Mouse (Mus musculus) MEL (cell line): ENCODE results near the gene Ttc39d. TPM values are rescaled to one million over a fixed set of nuclear protein-coding genes. Genes with fewer than 3 reads are reported as not detected.

ENCODE experiments used
- DNase-seq: peaks from one replicate; pipeline ENCODE4 v3.0.0; 2011; ENCODE audit warnings: low read depth, low spot score
- H3K27ac ChIP-seq: 2 replicates; pipeline ENCODE4 v1.5.1; 2012; ENCODE audit warnings: low read depth, mild to moderate bottlenecking, control low read depth, low read length, moderate library complexity; ENCODE audit not compliant: control insufficient read depth
- H3K27me3 ChIP-seq, 2 experiments: fragments of 150-350 bp in 1 of 2; sonication (generic) in 1 of 2; 2 replicates each; pipeline ENCODE4 v1.6.1; 2012; ENCODE audit warnings: low read length in 2 of 2, mild to moderate bottlenecking in 2 of 2, improper control_type of control experiment in 1 of 2, moderate library complexity in 1 of 2; ENCODE audit not compliant: insufficient read depth in 2 of 2, control insufficient read depth in 1 of 2
- H3K36me3 ChIP-seq, 2 experiments: 2 replicates each; pipeline ENCODE4 v1.6.1; 2012 to 2014; ENCODE audit warnings: low read length in 2 of 2, improper control_type of control experiment in 1 of 2, inconsistent platforms in 1 of 2, mild to moderate bottlenecking in 1 of 2; ENCODE audit not compliant: insufficient read depth in 2 of 2, control insufficient read depth in 1 of 2
- H3K4me1 ChIP-seq, 2 experiments: fragments of 150-350 bp in 1 of 2; sonication (generic) in 1 of 2; 2 replicates each; pipeline ENCODE4 v1.6.1; 2012; ENCODE audit warnings: low read length in 2 of 2, improper control_type of control experiment in 1 of 2, mild to moderate bottlenecking in 1 of 2; ENCODE audit not compliant: insufficient read depth in 2 of 2, control insufficient read depth in 1 of 2
- H3K4me3 ChIP-seq, 2 experiments: fragments of 150-350 bp in 1 of 2; sonication (generic) in 1 of 2; 2 replicates each; pipeline ENCODE4 v1.5.1; 2012; ENCODE audit warnings: low read depth in 2 of 2, low read length in 2 of 2, mild to moderate bottlenecking in 2 of 2, moderate library complexity in 2 of 2, control low read depth in 1 of 2, improper control_type of control experiment in 1 of 2; ENCODE audit not compliant: control insufficient read depth in 1 of 2, insufficient read depth in 1 of 2
- H3K79me2 ChIP-seq: 2 replicates; pipeline ENCODE4 v1.6.1; 2012; ENCODE audit warnings: mild to moderate bottlenecking, low read length, moderate library complexity; ENCODE audit not compliant: control insufficient read depth, poor library complexity, insufficient read depth
- H3K9ac ChIP-seq: 2 replicates; pipeline ENCODE4 v1.6.1; 2012; ENCODE audit warnings: low read depth, mild to moderate bottlenecking, control low read depth, low read length, moderate library complexity; ENCODE audit not compliant: control insufficient read depth, poor library complexity, severe bottlenecking
- H3K9me3 ChIP-seq: fragments of 150-350 bp; sonication (generic); replicated peaks from 2 replicates; pipeline ENCODE4 v1.6.1; 2012; ENCODE audit warnings: mild to moderate bottlenecking, low read length, improper control_type of control experiment, moderate library complexity; ENCODE audit not compliant: insufficient read depth
- CHD2 ChIP-seq: IDR thresholded peaks from 2 replicates; pipeline ENCODE4 v1.6.1; 2011; ENCODE audit warnings: low read length, improper control_type of control experiment
- ELF1 ChIP-seq: IDR thresholded peaks from 2 replicates; pipeline ENCODE4 v1.6.1; 2014; ENCODE audit warnings: low read depth, mild to moderate bottlenecking, inconsistent platforms, low read length, improper control_type of control experiment, moderate library complexity
- EP300 ChIP-seq, 2 experiments: IDR thresholded peaks; 2 replicates each; pipeline ENCODE4 v1.6.1; 2011; ENCODE audit warnings: improper control_type of control experiment in 2 of 2, low read length in 2 of 2, low read depth in 1 of 2, mild to moderate bottlenecking in 1 of 2
- GABPA ChIP-seq: IDR thresholded peaks from 2 replicates; pipeline ENCODE4 v1.6.1; 2012; ENCODE audit warnings: low read depth, mild to moderate bottlenecking, inconsistent platforms, low read length, improper control_type of control experiment, moderate library complexity
- JUND ChIP-seq: IDR thresholded peaks from 2 replicates; pipeline ENCODE4 v1.6.1; 2011; ENCODE audit warnings: low read depth, mild to moderate bottlenecking, improper control_type of control experiment, low read length
- MAFK ChIP-seq: IDR thresholded peaks from 2 replicates; pipeline ENCODE4 v1.6.1; 2011; ENCODE audit warnings: low read depth, mild to moderate bottlenecking, low read length, improper control_type of control experiment, borderline replicate concordance
- MAZ ChIP-seq: IDR thresholded peaks from 2 replicates; pipeline ENCODE4 v1.6.1; 2012; ENCODE audit warnings: low read depth, mild to moderate bottlenecking, inconsistent platforms, low read length, improper control_type of control experiment
- NELFE ChIP-seq: IDR thresholded peaks from 2 replicates; pipeline ENCODE4 v1.6.1; 2011; ENCODE audit warnings: low read depth, low read length, improper control_type of control experiment
- NRF1 ChIP-seq: IDR thresholded peaks from 2 replicates; pipeline ENCODE4 v1.6.1; 2014; ENCODE audit warnings: low read depth, mild to moderate bottlenecking, inconsistent platforms, low read length, improper control_type of control experiment, moderate library complexity; ENCODE audit not compliant: poor library complexity, insufficient read depth, severe bottlenecking
- POLR2A ChIP-seq, 2 experiments: IDR thresholded peaks; 2 replicates each; pipeline ENCODE4 v1.6.1; 2011 to 2012; ENCODE audit warnings: low read length in 2 of 2, mild to moderate bottlenecking in 2 of 2, control low read depth in 1 of 2, improper control_type of control experiment in 1 of 2, low read depth in 1 of 2, moderate library complexity in 1 of 2; ENCODE audit not compliant: control insufficient read depth in 1 of 2, insufficient read depth in 1 of 2, poor library complexity in 1 of 2
- POLR2AphosphoS2 ChIP-seq: IDR thresholded peaks from 2 replicates; pipeline ENCODE4 v1.6.1; 2011; ENCODE audit warnings: low read length, improper control_type of control experiment
- RAD21 ChIP-seq: IDR thresholded peaks from 2 replicates; pipeline ENCODE4 v1.6.1; 2011; ENCODE audit warnings: mild to moderate bottlenecking, low read depth, low read length, improper control_type of control experiment
- RCOR1 ChIP-seq: IDR thresholded peaks from 2 replicates; pipeline ENCODE4 v1.6.1; 2012; ENCODE audit warnings: low read depth, mild to moderate bottlenecking, inconsistent platforms, low read length, improper control_type of control experiment
- SIN3A ChIP-seq: IDR thresholded peaks from 2 replicates; pipeline ENCODE4 v1.6.1; 2012; ENCODE audit warnings: low read length, improper control_type of control experiment, inconsistent platforms
- SMC3 ChIP-seq: IDR thresholded peaks from 2 replicates; pipeline ENCODE4 v1.6.1; 2011; ENCODE audit warnings: low read depth, low read length, improper control_type of control experiment
- TAL1 ChIP-seq: IDR thresholded peaks from 2 replicates; pipeline ENCODE4 v1.6.1; 2012; ENCODE audit warnings: mild to moderate bottlenecking, inconsistent platforms, low read length, moderate library complexity, mixed read lengths
- TCF12 ChIP-seq: IDR thresholded peaks from 2 replicates; pipeline ENCODE4 v1.6.1; 2014; ENCODE audit warnings: low read depth, mild to moderate bottlenecking, inconsistent platforms, low read length, improper control_type of control experiment, moderate library complexity
- USF1 ChIP-seq: IDR thresholded peaks from 2 replicates; pipeline ENCODE4 v1.6.1; 2014; ENCODE audit warnings: low read depth, mild to moderate bottlenecking, inconsistent platforms, low read length, improper control_type of control experiment, moderate library complexity
- ZKSCAN1 ChIP-seq: IDR thresholded peaks from 2 replicates; pipeline ENCODE4 v1.6.1; 2012; ENCODE audit warnings: low read depth, mild to moderate bottlenecking, inconsistent platforms, low read length, improper control_type of control experiment, moderate library complexity
- ZMIZ1 ChIP-seq: IDR thresholded peaks from 2 replicates; pipeline ENCODE4 v1.6.1; 2012; ENCODE audit warnings: low read depth, mild to moderate bottlenecking, inconsistent platforms, low read length, improper control_type of control experiment, moderate library complexity
- polyA plus RNA-seq, 2 experiments: library from polyadenylated mRNA; stranded (reverse) in 1 of 2; unstranded in 1 of 2; fragments of >175 nt in 1 of 2; fragments of >200 nt in 1 of 2; gene quantifications; 2 replicates each; pipeline versions ENCODE4 v1.2.1 to v1.2.4; 2012; ENCODE audit warnings: low replicate concordance in 2 of 2, low read depth in 1 of 2; ENCODE audit not compliant: insufficient read length in 2 of 2, insufficient read depth in 1 of 2, missing spikeins in 1 of 2
- total RNA-seq: library from RNA; depleted of rRNA; stranded (reverse); fragments of 300-350 nt; gene quantifications from 2 replicates; pipeline ENCODE4 v1.2.3, GENCODE M21; 2012

The Ttc39d gene
- total and polyA plus RNA-seq, 3 experiments, result not detected

- Histone ChIP-seq H3K27ac (no peak overlapping the region), H3K79me2 (no peaks in the 10 kb centered on the region), H3K4me3 (no peak overlapping the region), H3K9ac (no peak overlapping the region), H3K27me3 (no peaks in the 10 kb centered on the region; a peak in 2 of 4 replicates), H3K4me1 (no peaks in the 10 kb centered on the region), H3K9me3 (no peaks in the 10 kb centered on the region), H3K36me3 (no peaks in the 10 kb centered on the region)
- no peak for DNase-seq
- TF ChIP-seq MAZ, result no peak
- TF ChIP-seq MAFK, result no peak
- no peak for TF ChIP-seq ZMIZ1
- no peak for TF ChIP-seq USF1
- no peak for TF ChIP-seq NELFE
- TF ChIP-seq ZKSCAN1, result no peak
- no peak for TF ChIP-seq POLR2AphosphoS2
- TF ChIP-seq RAD21, result no peak
- TF ChIP-seq CHD2, result no peak
- TF ChIP-seq POLR2A (IDR thresholded peaks at IDR 0.05; ENCODE audit: control insufficient read depth in 1 of 2, insufficient read depth in 1 of 2, low read depth in 1 of 2, low read length in 2 of 2, poor library complexity in 1 of 2), result no peak
Measured at GRCm38 (mm10) chr17:80174146-80174545, 33.1 kb upstream of the Ttc39d start.

GRCm38 (mm10) chr17:80174699-80175385 lies 32.4 kb upstream of the Ttc39d start:
- Histone ChIP-seq H3K36me3 (no peaks in the 10 kb centered on the region), H3K27me3 (no peaks in the 10 kb centered on the region; a peak in 2 of 4 replicates), H3K9me3 (no peaks in the 10 kb centered on the region), H3K4me1 (no peaks in the 10 kb centered on the region), H3K9ac (no peak overlapping the region), H3K4me3 (no peak overlapping the region), H3K27ac (no peak overlapping the region), H3K79me2 (no peaks in the 10 kb centered on the region)
- no peak for TF ChIP-seq TCF12
- no peak for TF ChIP-seq RAD21
- no peak for TF ChIP-seq NRF1
- no peak for TF ChIP-seq RCOR1
- no peak for TF ChIP-seq GABPA
- TF ChIP-seq JUND, result no peak
- no peak for TF ChIP-seq CHD2
- TF ChIP-seq SMC3, result no peak
- no peak for TF ChIP-seq POLR2AphosphoS2
- no peak for TF ChIP-seq SIN3A
- TF ChIP-seq ELF1, result no peak
- TF ChIP-seq TAL1, result no peak
- TF ChIP-seq EP300 (IDR thresholded peaks at IDR 0.05; ENCODE audit: low read depth in 1 of 2, low read length in 2 of 2), result no peak
- DNase-seq, result no peak
